Mouse (Mus musculus) intestine, embryonic 14.5 days (tissue): ENCODE measurements around the gene Dffa. TPM values are rescaled to one million over a fixed set of nuclear protein-coding genes. Genes with fewer than 3 reads are reported as not detected.

Experiments used
- ATAC-seq: fragments of 200-750 bp; cut with Nextera tagmentation; replicated peaks from 2 replicates; pipeline ENCODE4 v1.8.0; 2017; ENCODE audit warnings: low read depth, moderate number of reproducible peaks, moderate TSS enrichment, moderate library complexity; ENCODE audit not compliant: low FRiP score, low TSS enrichment
- DNase-seq: peaks from one replicate; pipeline ENCODE4 v3.0.0-alpha.2; 2018; ENCODE audit warnings: low spot score
- H3K27ac ChIP-seq: fragments of 300-500 bp; sonication (generic); 2 replicates; pipeline ENCODE4 v1.5.1; 2014; ENCODE audit warnings: low read depth, mild to moderate bottlenecking, control low read depth
- H3K27me3 ChIP-seq: fragments of 300-500 bp; sonication (generic); replicated peaks from 2 replicates; pipeline ENCODE4 v1.6.1; 2014; ENCODE audit warnings: low read length, control low read depth; ENCODE audit not compliant: control insufficient read depth, insufficient read depth
- H3K36me3 ChIP-seq: fragments of 300-500 bp; sonication (generic); 2 replicates; pipeline ENCODE4 v1.6.1; 2014; ENCODE audit warnings: low read length, control low read depth; ENCODE audit not compliant: control insufficient read depth, insufficient read depth
- H3K4me1 ChIP-seq: fragments of 300-500 bp; sonication (generic); replicated peaks from 2 replicates; pipeline ENCODE4 v1.6.1; 2014; ENCODE audit warnings: low read length, control low read depth, mixed read lengths; ENCODE audit not compliant: control insufficient read depth, insufficient read depth
- H3K4me2 ChIP-seq: fragments of 300-500 bp; sonication (generic); 2 replicates; pipeline ENCODE4 v1.6.1; 2014; ENCODE audit warnings: low read length
- H3K4me3 ChIP-seq: fragments of 300-500 bp; sonication (generic); 2 replicates; pipeline ENCODE4 v1.5.1; 2014; ENCODE audit warnings: low read depth, low read length, control low read depth, mixed read lengths
- H3K9ac ChIP-seq: fragments of 300-500 bp; sonication (generic); 2 replicates; pipeline ENCODE4 v1.6.1; 2014; ENCODE audit warnings: mild to moderate bottlenecking, low read length
- H3K9me3 ChIP-seq: fragments of 300-500 bp; sonication (generic); 2 replicates; pipeline ENCODE4 v1.6.1; 2016; ENCODE audit warnings: low read length, control low read depth; ENCODE audit not compliant: control insufficient read depth
- WGBS: fragments of 180-500 bp; shearing (Covaris S2); extraction: QIAGEN DNeasy Blood & Tissue Kit; methylation state at CpG from one replicate; pipeline ENCODE4 v1.1.7; 2014; 5-methylcytosine and 5-hydroxymethylcytosine counted together
- polyA plus RNA-seq: library from polyadenylated mRNA; unstranded; fragments of >200 nt; fragmentation: Nextera tagmentation; extraction: Ambion mirVana; gene quantifications from 2 replicates; pipeline ENCODE4 v1.2.1, GENCODE M21; 2014

The Dffa gene
- polyA plus RNA-seq, 1 experiment from 2014 or later: 37.4 TPM

DNA sequence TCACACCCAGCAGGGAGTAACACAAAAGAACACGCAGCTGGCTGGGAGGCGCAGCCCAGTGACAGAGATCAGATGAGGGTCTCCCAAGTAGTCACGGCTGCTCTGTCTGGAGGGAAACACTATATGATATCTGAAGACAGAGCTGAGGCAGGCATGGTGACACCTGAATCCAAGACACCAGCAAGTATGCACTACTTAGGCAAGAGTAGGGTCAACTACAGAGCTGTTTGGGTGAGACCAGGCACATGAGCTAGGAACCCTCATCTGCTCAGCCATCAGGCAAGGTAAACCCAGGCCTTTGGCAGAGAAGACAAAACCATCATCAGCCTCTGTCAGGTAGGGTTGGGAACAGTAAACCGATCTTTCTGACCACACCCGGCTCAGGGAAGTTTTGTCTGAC is 29.4 kb downstream of the Dffa start:
- no peak overlapping the region for H3K4me3 ChIP-seq
- DNase-seq (no peak), ATAC-seq (no peak)
- H3K4me2 ChIP-seq: no peak overlapping the region
- H3K36me3 ChIP-seq: peaks cover 22% of the 10 kb centered on the region
- WGBS: 78% methylated on average over 5 of the region's 5 CpGs
- H3K27ac ChIP-seq: no peak overlapping the region
- H3K9me3 ChIP-seq: no peaks in the 10 kb centered on the region
- H3K27me3 ChIP-seq: no peaks in the 10 kb centered on the region
- H3K9ac ChIP-seq: no peak overlapping the region
- H3K4me1 ChIP-seq: peaks cover 5% of the 10 kb centered on the region; the same call in 1 of the 2 replicates

DNA sequence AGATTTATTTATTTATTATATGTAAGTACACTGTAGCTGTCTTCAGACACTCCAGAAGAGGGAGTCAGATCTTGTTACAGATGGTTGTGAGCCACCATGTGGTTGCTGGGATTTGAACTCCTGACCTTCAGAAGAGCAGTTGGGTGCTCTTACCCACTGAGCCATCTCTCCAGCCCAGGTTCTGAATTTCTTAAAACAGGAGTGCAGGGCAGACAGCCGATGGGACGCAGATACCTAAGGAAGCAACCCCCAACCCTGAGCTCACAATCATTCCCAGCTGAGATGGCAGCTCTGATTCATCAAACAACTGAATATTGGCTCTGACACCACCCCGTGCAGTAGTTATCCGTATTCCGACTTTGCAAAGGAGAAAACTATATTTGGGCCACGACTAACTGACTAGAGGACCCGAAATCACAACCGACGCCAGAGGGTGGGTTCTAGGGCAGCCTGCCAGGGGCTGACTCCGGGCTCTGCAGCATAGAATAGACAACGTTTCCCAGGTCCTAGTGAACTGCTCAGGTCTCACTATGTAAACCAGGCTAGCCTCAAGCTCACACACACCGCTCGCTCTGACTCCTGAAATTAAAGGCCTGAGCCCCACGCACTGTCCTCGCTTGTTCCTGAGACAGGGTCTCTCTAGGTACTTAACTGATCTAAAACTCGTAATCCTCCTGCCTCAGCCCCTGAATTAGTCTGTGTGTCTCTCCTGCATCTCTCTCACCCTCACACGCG is 32.3 kb downstream of the Dffa start:
- Histone ChIP-seq H3K27ac (0 out of 2 replicates have a peak overlapping the region, but pooled peaks have one; percentile 78), H3K9ac (peak overlapping the region; percentile 68), H3K4me3 (peak overlapping the region; percentile 65), H3K27me3 (no peaks in the 10 kb centered on the region), H3K36me3 (peaks cover 6% of the 10 kb centered on the region; the same call in 1 of the 2 replicates), H3K4me1 (peaks cover 5% of the 10 kb centered on the region; the same call in 1 of the 2 replicates), H3K9me3 (no peaks in the 10 kb centered on the region), H3K4me2 (peak overlapping the region; percentile 69)
- 69% methylated on average over 18 of the region's 18 CpGs for WGBS
- no peak for DNase-seq
- peak; percentile 14; the same call in 1 of the 2 replicates for ATAC-seq

DNA sequence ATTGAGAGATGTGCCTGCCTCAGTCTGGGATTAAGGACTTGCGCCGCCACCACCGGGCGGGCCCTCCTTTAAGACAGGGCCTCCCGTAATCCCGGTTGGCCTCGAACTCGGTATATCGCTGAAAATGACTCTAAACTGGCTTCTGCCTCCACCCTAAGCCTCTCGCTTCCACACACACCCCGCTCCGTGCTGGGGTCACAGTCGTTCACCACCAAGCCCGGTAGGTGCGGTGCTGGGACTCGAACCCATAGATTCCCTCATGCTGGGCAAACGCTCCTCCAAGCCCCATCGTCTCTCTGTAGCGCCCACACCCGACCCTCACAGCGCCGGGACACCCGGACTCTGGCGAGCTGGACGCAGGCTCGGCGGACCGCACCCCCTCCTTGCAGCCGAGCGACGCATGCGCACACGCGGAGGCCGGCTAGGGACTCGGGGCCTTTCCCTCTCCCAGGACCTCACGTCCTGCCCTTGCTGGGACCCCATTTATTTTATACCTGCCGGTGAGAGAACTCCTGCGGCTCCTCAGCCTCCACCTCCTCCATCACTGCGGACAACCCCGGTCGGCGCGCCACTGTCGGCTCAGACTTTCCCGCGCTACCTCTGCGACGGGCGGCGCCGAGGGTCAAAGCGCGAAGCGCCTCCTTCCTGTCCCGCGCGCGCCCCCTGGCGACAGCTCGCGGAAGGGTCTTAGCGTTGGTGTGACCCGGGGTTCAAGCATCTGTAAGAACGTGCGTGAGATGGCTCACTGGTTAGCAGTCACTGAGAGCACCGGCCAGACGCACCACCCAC is 33.2 kb downstream of the Dffa start, which contains the start of gene Cenps:
Gene Cenps, minus strand, starts transcription at position 648 of the 789 bp plus-strand sequence.
- peak within 1 kb of the TSS; percentile 78 for H3K27ac ChIP-seq
- H3K9ac ChIP-seq: peak within 1 kb of the TSS; percentile 68
- no peaks in the 10 kb centered on the region for H3K27me3 ChIP-seq
- peak within 1 kb of the TSS; percentile 69 for H3K4me2 ChIP-seq
- H3K4me1 ChIP-seq: peaks cover 5% of the 10 kb centered on the region; the same call in 1 of the 2 replicates
- DNase-seq: peak; percentile 99
- ATAC-seq: peak; percentile 90
- H3K4me3 ChIP-seq: peak within 1 kb of the TSS; percentile 65
- H3K9me3 ChIP-seq: no peaks in the 10 kb centered on the region
- no peaks in the 10 kb centered on the region for H3K36me3 ChIP-seq
- WGBS: 1% methylated on average over 68 of the region's 68 CpGs

DNA sequence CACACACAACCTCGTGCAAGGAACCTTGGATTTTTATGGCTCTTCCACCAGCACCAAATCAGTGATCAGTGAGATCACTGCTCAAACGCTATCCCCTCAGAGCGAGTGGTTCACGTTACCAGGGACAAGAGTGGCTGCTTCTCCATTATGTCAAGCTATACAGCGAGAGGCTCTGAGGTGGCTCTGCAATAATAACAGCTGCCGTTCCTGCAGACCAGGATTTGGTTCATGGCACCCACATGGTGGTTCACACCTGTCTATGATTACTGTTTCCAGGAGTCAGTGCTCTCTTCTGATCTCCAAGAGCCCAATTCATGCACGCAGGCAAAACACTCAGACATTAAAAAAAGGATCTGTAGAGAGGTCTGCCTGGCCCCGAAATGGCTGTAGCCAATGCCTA is 34.6 kb downstream of the Dffa start:
- Histone ChIP-seq H3K27me3 (no peaks in the 10 kb centered on the region), H3K36me3 (no peaks in the 10 kb centered on the region), H3K4me1 (peaks cover 5% of the 10 kb centered on the region; the same call in 1 of the 2 replicates), H3K9ac (no peak overlapping the region), H3K27ac (no peak overlapping the region), H3K4me2 (no peak overlapping the region), H3K9me3 (no peaks in the 10 kb centered on the region), H3K4me3 (no peak overlapping the region)
- WGBS: 76% methylated on average over 8 of the region's 8 CpGs
- no peak for ATAC-seq
- no peak for DNase-seq

DNA sequence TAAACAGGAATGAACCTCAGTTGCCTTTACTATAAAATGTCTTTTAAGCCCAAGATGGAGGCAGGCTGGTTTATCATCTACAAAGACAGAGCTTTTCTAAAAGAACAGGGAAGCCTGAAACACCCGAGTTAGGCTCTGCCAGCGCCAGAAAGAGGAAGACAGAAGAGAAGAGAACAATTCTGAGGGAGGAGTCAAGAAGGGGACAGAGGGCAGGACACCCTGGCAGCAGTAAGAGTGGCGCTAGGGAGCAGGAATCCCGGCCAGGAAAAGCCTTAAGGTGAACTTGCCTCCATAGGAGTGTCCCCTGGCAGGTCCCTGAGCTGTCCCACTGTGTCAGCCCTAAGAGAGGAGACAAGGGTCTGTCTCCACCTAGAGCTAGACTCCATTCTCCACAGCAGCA is 39.6 kb downstream of the Dffa start:
- no peaks in the 10 kb centered on the region for H3K27me3 ChIP-seq
- DNase-seq: no peak
- WGBS: 31% methylated on average over 4 of the region's 4 CpGs

DNA sequence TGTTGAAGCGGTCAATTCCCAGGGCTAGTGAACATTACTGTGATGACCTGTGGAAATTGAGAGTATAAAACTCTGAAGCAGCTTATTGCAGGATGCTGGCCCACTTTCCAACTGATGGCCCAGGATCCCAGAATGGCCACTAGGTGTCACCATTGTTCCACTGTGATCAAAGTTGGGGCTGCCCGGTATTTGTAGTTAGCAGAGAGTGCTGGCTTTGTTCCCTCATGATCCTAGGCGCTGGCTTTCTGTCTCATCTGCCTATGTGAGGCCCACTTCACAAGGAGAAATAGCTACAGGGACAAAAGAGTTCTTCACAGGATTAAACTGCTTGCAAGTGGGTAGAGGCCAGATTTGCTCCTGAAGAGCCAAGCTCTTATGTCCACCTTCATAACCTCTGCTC is 40.5 kb downstream of the Dffa start:
- H3K4me3 ChIP-seq: no peak overlapping the region
- H3K27me3 ChIP-seq: no peaks in the 10 kb centered on the region
- H3K36me3 ChIP-seq: peaks cover 4% of the 10 kb centered on the region; the same call in 1 of the 2 replicates
- 4% methylated on average over 3 of the region's 3 CpGs for WGBS
- DNase-seq: peak; percentile 95
- H3K4me2 ChIP-seq: no peak overlapping the region
- H3K9me3 ChIP-seq: no peaks in the 10 kb centered on the region
- no peaks in the 10 kb centered on the region for H3K4me1 ChIP-seq
- H3K27ac ChIP-seq: no peak overlapping the region
- H3K9ac ChIP-seq: no peak overlapping the region
- peak; percentile 73 for ATAC-seq

More for the DNA sequence above, 39.6 kb downstream of the Dffa start:
- Histone ChIP-seq H3K9me3 (no peaks in the 10 kb centered on the region), H3K9ac (no peak overlapping the region), H3K36me3 (no peaks in the 10 kb centered on the region), H3K4me2 (no peak overlapping the region), H3K4me1 (no peaks in the 10 kb centered on the region), H3K27ac (no peak overlapping the region), H3K4me3 (no peak overlapping the region)
- no peak for ATAC-seq

DNA sequence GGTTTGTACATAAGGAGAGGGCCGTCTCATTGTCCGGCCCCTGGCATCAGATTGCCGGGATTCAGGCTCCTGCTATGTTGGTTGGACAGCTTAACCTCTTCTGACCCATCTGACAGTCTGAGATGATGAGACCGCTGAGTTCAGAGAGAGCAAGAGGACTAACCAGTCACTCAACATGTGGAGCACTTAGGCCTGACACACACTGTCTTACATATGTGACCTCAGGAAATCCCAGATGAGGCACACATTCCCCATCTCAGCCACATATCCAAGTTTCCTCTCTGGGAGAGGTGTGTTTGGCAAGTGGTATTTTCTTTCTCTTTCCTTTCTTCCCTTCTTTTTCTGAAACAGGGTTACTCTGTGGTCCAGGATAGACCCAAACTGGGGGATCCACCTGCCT is 41.2 kb downstream of the Dffa start:
- Histone ChIP-seq H3K27ac (no peak overlapping the region), H3K4me3 (no peak overlapping the region)
- 73% methylated on average over 4 of the region's 4 CpGs for WGBS

DNA sequence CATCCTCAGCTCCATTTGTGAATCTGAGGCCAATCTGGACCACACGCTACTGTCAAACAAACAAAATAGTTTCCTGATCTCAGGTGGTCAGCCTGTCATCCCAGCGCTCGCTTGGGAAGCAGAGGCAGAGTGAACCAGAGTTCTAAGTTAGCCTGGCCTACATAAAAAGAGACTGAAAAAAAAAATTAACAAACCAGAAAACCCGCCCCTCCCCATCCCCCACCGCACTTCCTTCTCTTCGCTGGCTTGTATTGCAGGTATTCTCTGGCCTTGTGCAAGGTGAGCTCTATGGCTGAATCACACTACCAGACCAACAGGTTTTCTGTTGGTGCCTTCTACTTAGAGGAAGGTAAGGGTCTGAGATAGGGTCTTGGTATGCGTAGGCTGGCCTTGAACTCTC is 43.6 kb downstream of the Dffa start:
- ATAC-seq (no peak), DNase-seq (no peak)
- Histone ChIP-seq H3K4me3 (no peak overlapping the region), H3K27me3 (no peaks in the 10 kb centered on the region), H3K27ac (no peak overlapping the region), H3K9ac (no peak overlapping the region), H3K36me3 (peaks cover 35% of the 10 kb centered on the region), H3K4me2 (no peak overlapping the region), H3K4me1 (no peaks in the 10 kb centered on the region), H3K9me3 (no peaks in the 10 kb centered on the region)
- 78% methylated on average over 7 of the region's 7 CpGs for WGBS

More for the DNA sequence above, 41.2 kb downstream of the Dffa start:
- no peaks in the 10 kb centered on the region for H3K27me3 ChIP-seq
- DNase-seq: no peak
- no peaks in the 10 kb centered on the region for H3K4me1 ChIP-seq
- H3K36me3 ChIP-seq: peaks cover 11% of the 10 kb centered on the region
- H3K9ac ChIP-seq: no peak overlapping the region
- no peak for ATAC-seq
- no peak overlapping the region for H3K4me2 ChIP-seq
- H3K9me3 ChIP-seq: no peaks in the 10 kb centered on the region
